Mouse (Mus musculus) adrenal gland, postnatal 25 days (tissue): ENCODE data around the gene Prpf40b. TPM values are rescaled to one million over a fixed set of nuclear protein-coding genes. Genes with fewer than 3 reads are reported as not detected.
"Not testable (repeated sequence)": the region's sequence is repeated elsewhere in the genome, so short reads cannot be mapped to it uniquely, and the experiment has no call there.

Source experiments
- DNase-seq: peaks from one replicate; pipeline ENCODE4 v3.0.0; 2021; ENCODE audit warnings: mixed read lengths
- long read RNA-seq: library from polyadenylated mRNA; stranded (forward); transcript quantifications from one replicate; pipeline ENCODE4 v2.0.0, GENCODE M21; 2021
- total RNA-seq: library from RNA; stranded (reverse); gene quantifications from 2 replicates; pipeline ENCODE4 v1.2.3, GENCODE M21; 2021

The Prpf40b gene
- total RNA-seq, result 55.2 and 59.6 TPM in 2 replicates
- long read RNA-seq, partial matches to known transcripts, result 7 of 12 reads
- long read RNA-seq, other reads (novel, unspliced or antisense), result 5 of 12 reads

GRCm38 (mm10) chr15:99294813-99295374 lies at the start of gene Prpf40b:
Prpf40b (plus strand) TSS chr15:99295087.
- DNase-seq, result peak; percentile 96

GRCm38 (mm10) chr15:99246736-99247135 lies 48.2 kb upstream of the Prpf40b start:
- not testable (repeated sequence) for DNase-seq

- no peak for DNase-seq
Measured at GRCm38 (mm10) chr15:99248972-99249371, 45.9 kb upstream of the Prpf40b start.

- DNase-seq, result no peak
Measured at GRCm38 (mm10) chr15:99249938-99250337, 44.9 kb upstream of the Prpf40b start.

GRCm38 (mm10) chr15:99251111-99251510 lies 43.8 kb upstream of the Prpf40b start:
- DNase-seq, result not testable (repeated sequence)

GRCm38 (mm10) chr15:99251626-99252380 lies 43.1 kb upstream of the Prpf40b start, which contains the start of gene Mcrs1:
Mcrs1 (minus strand) TSS chr15:99251961.
- peak; percentile 93 for DNase-seq

GRCm38 (mm10) chr15:99252381-99253174 lies 42.3 kb upstream of the Prpf40b start:
- no peak for DNase-seq

- not testable (repeated sequence) for DNase-seq
Measured at GRCm38 (mm10) chr15:99253175-99253479, 41.8 kb upstream of the Prpf40b start.

- no peak for DNase-seq
Measured at GRCm38 (mm10) chr15:99253772-99254171, 41.1 kb upstream of the Prpf40b start.

- DNase-seq, result no peak
Measured at GRCm38 (mm10) chr15:99254477-99255005, 40.3 kb upstream of the Prpf40b start.

GRCm38 (mm10) chr15:99255241-99255749 lies 39.6 kb upstream of the Prpf40b start:
- DNase-seq, result no peak

- no peak for DNase-seq
Measured at GRCm38 (mm10) chr15:99259167-99259729, 35.6 kb upstream of the Prpf40b start.

- peak; percentile 78 for DNase-seq
Measured at GRCm38 (mm10) chr15:99259730-99260252, 35.1 kb upstream of the Prpf40b start.

GRCm38 (mm10) chr15:99262702-99263101 lies 32.2 kb upstream of the Prpf40b start:
- DNase-seq, result no peak

GRCm38 (mm10) chr15:99264363-99264762 lies 30.5 kb upstream of the Prpf40b start:
- no peak for DNase-seq

- DNase-seq, result peak; percentile 52
Measured at GRCm38 (mm10) chr15:99265679-99266078, 29.2 kb upstream of the Prpf40b start.

GRCm38 (mm10) chr15:99276095-99276494 lies 18.8 kb upstream of the Prpf40b start:
- DNase-seq, result no peak

- DNase-seq, result no peak
Measured at GRCm38 (mm10) chr15:99278271-99278670, 16.6 kb upstream of the Prpf40b start.

- DNase-seq, result no peak
Measured at GRCm38 (mm10) chr15:99283456-99283855, 11.4 kb upstream of the Prpf40b start.

GRCm38 (mm10) chr15:99284527-99285188 lies 10.2 kb upstream of the Prpf40b start:
- DNase-seq, result no peak

- no peak for DNase-seq
Measured at GRCm38 (mm10) chr15:99285189-99285535, 9.7 kb upstream of the Prpf40b start.
